Mouse (Mus musculus): ENCODE measurements at regions not wholly inside any gene's neighbourhood (a gene's known extent, or its start where the extent isn't known, plus 50 kb on each side); places are given as distances from the start of the nearest gene placed in this dataset.

DNA sequence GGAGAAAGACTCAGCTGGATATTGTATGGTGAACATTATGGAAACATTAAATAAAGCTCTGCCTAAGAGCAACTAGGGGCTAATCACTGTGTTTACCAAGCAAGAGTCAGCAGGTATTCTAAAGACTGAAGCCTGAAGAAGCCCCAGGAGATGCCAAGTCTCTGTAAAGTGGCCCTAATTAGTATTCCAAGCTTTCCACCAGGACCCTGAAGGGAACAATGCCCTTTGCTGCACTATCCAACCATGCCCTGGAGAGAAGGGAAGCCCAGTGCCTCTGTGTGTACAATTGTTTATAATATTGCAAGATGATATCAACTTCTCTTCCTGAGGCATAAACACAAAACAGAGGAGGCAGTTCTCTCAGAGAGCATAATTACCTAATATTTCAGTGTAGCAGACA is 251.3 kb upstream of the Fam49a start:
- Histone ChIP-seq H3K27ac (ENCODE audit: insufficient read depth, low read depth) (no peak overlapping the region), H3K27me3 (replicated peaks) (no peaks in the 10 kb centered on the region), H3K79me2 (replicated peaks; ENCODE audit: control insufficient read depth, extremely low read depth, insufficient read depth, poor library complexity, severe bottlenecking) (no peaks in the 10 kb centered on the region), H3K4me3 (replicated peaks in 1 of 3; ENCODE audit: low read depth in 2 of 3, low read length in 2 of 3, poor library complexity in 1 of 3) (no peak overlapping the region), H3K9me3 (replicated peaks; ENCODE audit: low read length) (no peaks in the 10 kb centered on the region), H3K4me2 (ENCODE audit: insufficient read depth, low read depth, poor library complexity, severe bottlenecking) (no peak overlapping the region), H3K9ac (ENCODE audit: insufficient read depth, low read depth) (no peak overlapping the region), H3K4me1 (ENCODE audit: control insufficient read depth in 1 of 2, insufficient read depth in 2 of 2) (no peaks in the 10 kb centered on the region), H3K36me3 (replicated peaks in 1 of 2; ENCODE audit: control insufficient read depth in 1 of 2, insufficient read depth in 1 of 2, low read length in 1 of 2) (no peaks in the 10 kb centered on the region)
- dilution Hi-C loops (cut with MboI; ENCODE audit: extremely low pct_ligation_motif_present, extremely low pct_unique_long_range_greater_than_20kb, low sequenced_read_pairs): no loop called here
- TF ChIP-seq NELFE (IDR thresholded peaks at IDR 0.05; ENCODE audit: low read depth, low read length): no peak
- TF ChIP-seq HCFC1 (IDR thresholded peaks at IDR 0.05; ENCODE audit: low read depth, low read length): no peak
- TF ChIP-seq POLR2A (IDR thresholded peaks at IDR 0.05; ENCODE audit: low read depth, low read length): no peak
- in situ Hi-C loops (cut with MboI; ENCODE audit: low pct_ligation_motif_present, low pct_unique_long_range_greater_than_20kb, low sequenced_read_pairs): no loop called here
- DNase-seq (ENCODE audit: extremely low read depth): no peak

DNA sequence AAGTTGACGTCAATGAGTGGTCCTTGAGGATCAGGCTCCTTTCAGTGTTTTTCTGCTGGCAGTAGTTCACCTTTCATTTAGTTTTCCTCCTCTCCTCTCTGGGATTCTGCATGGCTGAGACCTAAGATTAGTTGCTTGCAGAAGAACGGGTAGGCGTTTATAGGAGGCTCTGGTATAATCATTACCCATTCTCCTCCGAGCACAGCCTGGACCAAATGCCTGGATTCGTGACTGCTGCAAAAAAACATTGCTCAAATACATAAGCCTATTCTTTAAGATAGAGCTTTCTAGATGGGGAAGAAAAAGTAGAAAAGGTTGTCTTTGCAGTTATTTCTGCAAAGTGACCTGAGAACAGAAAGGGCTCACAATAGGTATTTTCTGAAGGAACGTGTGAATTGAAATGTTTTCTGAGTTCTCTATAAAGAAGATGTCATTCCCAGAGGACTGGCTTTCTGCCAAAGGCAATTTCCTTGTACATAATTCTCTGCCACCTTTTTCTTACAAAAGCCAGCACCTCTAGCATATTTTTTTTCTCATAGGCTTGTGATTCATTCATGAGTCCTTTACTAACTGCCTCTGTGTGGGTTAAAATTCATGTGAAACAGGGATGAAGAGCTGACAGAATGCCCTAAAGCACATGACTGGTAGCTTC is 238.0 kb upstream of the Fam49a start:
- no peaks in the 10 kb centered on the region for H3K4me1 ChIP-seq (ENCODE audit: control insufficient read depth in 1 of 2, insufficient read depth in 2 of 2)
- no peak overlapping the region for H3K9ac ChIP-seq (ENCODE audit: insufficient read depth, low read depth)
- H3K4me2 ChIP-seq (ENCODE audit: insufficient read depth, low read depth, poor library complexity, severe bottlenecking): no peak overlapping the region
- H3K27ac ChIP-seq (ENCODE audit: insufficient read depth, low read depth): no peak overlapping the region
- dilution Hi-C loops (cut with MboI; ENCODE audit: extremely low pct_ligation_motif_present, extremely low pct_unique_long_range_greater_than_20kb, low sequenced_read_pairs): no loop called here
- no peak for TF ChIP-seq RCOR1 (conservative IDR thresholded peaks at IDR 0.05; ENCODE audit: low read depth, low read length)
- TF ChIP-seq CTCF (conservative IDR thresholded peaks at IDR 0.05 in 1 of 2, IDR thresholded peaks at IDR 0.05 in 1 of 2; ENCODE audit: low read depth in 2 of 2, low read length in 2 of 2): no peak
- no peak for TF ChIP-seq MAFK (IDR thresholded peaks at IDR 0.05; ENCODE audit: insufficient replicate concordance, low read length)
- TF ChIP-seq CHD1 (IDR thresholded peaks at IDR 0.05; ENCODE audit: low read depth, low read length): no peak
- TF ChIP-seq ZC3H11A (IDR thresholded peaks at IDR 0.05; ENCODE audit: low read depth, low read length): no peak
- TF ChIP-seq MYC (IDR thresholded peaks at IDR 0.05; ENCODE audit: low read depth, low read length): no peak
- TF ChIP-seq USF1 (IDR thresholded peaks at IDR 0.05; ENCODE audit: low read depth, low read length): no peak
- no peak for TF ChIP-seq MAX (IDR thresholded peaks at IDR 0.05; ENCODE audit: low read length)
- no peak for TF ChIP-seq SIN3A (IDR thresholded peaks at IDR 0.05; ENCODE audit: low read length)
- no peak for TF ChIP-seq UBTF (IDR thresholded peaks at IDR 0.05; ENCODE audit: low read depth, low read length)
- no peak for TF ChIP-seq ELF1 (IDR thresholded peaks at IDR 0.05; ENCODE audit: low read depth, low read length)
- TF ChIP-seq MAZ (IDR thresholded peaks at IDR 0.05; ENCODE audit: low read depth, low read length): no peak
- TF ChIP-seq ZNF384 (IDR thresholded peaks at IDR 0.05; ENCODE audit: low read depth, low read length): no peak
- no peak for TF ChIP-seq NRF1 (IDR thresholded peaks at IDR 0.05; ENCODE audit: low read depth, low read length)
- no peak for TF ChIP-seq MXI1 (IDR thresholded peaks at IDR 0.05; ENCODE audit: low read depth, low read length)
- in situ Hi-C loops (cut with MboI; ENCODE audit: low pct_ligation_motif_present, low pct_unique_long_range_greater_than_20kb, low sequenced_read_pairs): no loop called here
- H3K79me2 ChIP-seq (replicated peaks; ENCODE audit: control insufficient read depth, extremely low read depth, insufficient read depth, poor library complexity, severe bottlenecking): no peaks in the 10 kb centered on the region
- no peaks in the 10 kb centered on the region for H3K9me3 ChIP-seq (replicated peaks; ENCODE audit: low read length)
- no peak for DNase-seq (ENCODE audit: extremely low read depth)
- no peaks in the 10 kb centered on the region for H3K27me3 ChIP-seq (replicated peaks)
- no peaks in the 10 kb centered on the region for H3K36me3 ChIP-seq (replicated peaks in 1 of 2; ENCODE audit: control insufficient read depth in 1 of 2, insufficient read depth in 1 of 2, low read length in 1 of 2)
- H3K4me3 ChIP-seq (replicated peaks in 1 of 3; ENCODE audit: low read depth in 2 of 3, low read length in 2 of 3, poor library complexity in 1 of 3): no peak overlapping the region
